Mouse (Mus musculus) midbrain, embryonic 15.5 days (tissue): ENCODE measurements around the gene Ppa1. TPM values are rescaled to one million over a fixed set of nuclear protein-coding genes. Genes with fewer than 3 reads are reported as not detected.

Source experiments
- ATAC-seq: fragments of 200-750 bp; cut with Nextera tagmentation; replicated peaks from 2 replicates; pipeline ENCODE4 v1.8.0; 2017; ENCODE audit warnings: moderate TSS enrichment
- H3K27ac ChIP-seq: fragments of 300-500 bp; sonication (generic); 2 replicates; pipeline ENCODE4 v1.5.1; 2015; ENCODE audit warnings: mild to moderate bottlenecking, inconsistent platforms
- H3K27me3 ChIP-seq: fragments of 300-500 bp; sonication (generic); replicated peaks from 2 replicates; pipeline ENCODE4 v1.6.1; 2015; ENCODE audit warnings: inconsistent platforms
- H3K36me3 ChIP-seq: fragments of 300-500 bp; sonication (generic); replicated peaks from 2 replicates; pipeline ENCODE4 v1.6.1; 2015; ENCODE audit warnings: inconsistent platforms
- H3K4me1 ChIP-seq: fragments of 300-500 bp; sonication (generic); 2 replicates; pipeline ENCODE4 v1.6.1; 2015; ENCODE audit warnings: inconsistent platforms
- H3K4me2 ChIP-seq: fragments of 300-500 bp; sonication (generic); 2 replicates; pipeline ENCODE4 v1.6.1; 2015; ENCODE audit warnings: inconsistent platforms, mild to moderate bottlenecking, moderate library complexity
- H3K4me3 ChIP-seq: fragments of 300-500 bp; sonication (generic); 2 replicates; pipeline ENCODE4 v1.5.1; 2015; ENCODE audit warnings: mild to moderate bottlenecking, inconsistent platforms
- H3K9ac ChIP-seq: fragments of 300-500 bp; sonication (generic); 2 replicates; pipeline ENCODE4 v1.6.1; 2015; ENCODE audit warnings: mild to moderate bottlenecking, inconsistent platforms
- H3K9me3 ChIP-seq: fragments of 300-500 bp; sonication (generic); 2 replicates; pipeline ENCODE4 v1.6.1; 2016; ENCODE audit warnings: inconsistent platforms
- WGBS: fragments of 180-500 bp; shearing (Covaris S2); methylation state at CpG from one replicate; pipeline ENCODE4 v1.1.7; 2015; ENCODE audit warnings: mixed read lengths; 5-methylcytosine and 5-hydroxymethylcytosine counted together
- polyA plus RNA-seq: library from polyadenylated mRNA; unstranded; fragments of >200 nt; fragmentation: Nextera tagmentation; extraction: Ambion mirVana; gene quantifications from 2 replicates; pipeline ENCODE4 v1.2.1, GENCODE M21; 2015

The Ppa1 gene
- polyA plus RNA-seq, 1 experiment from 2014 or later, result 209 TPM

- WGBS, result 91% methylated on average over 7 of the region's 7 CpGs
- Histone ChIP-seq H3K36me3 (no peaks in the 10 kb centered on the region), H3K9me3 (no peaks in the 10 kb centered on the region), H3K4me2 (no peak overlapping the region), H3K27me3 (no peaks in the 10 kb centered on the region), H3K4me1 (peaks cover 9% of the 10 kb centered on the region; the same call in 1 of the 2 replicates), H3K27ac (no peak overlapping the region), H3K9ac (no peak overlapping the region), H3K4me3 (no peak overlapping the region)
- no peak for ATAC-seq
These were observed 6.3 kb downstream of the Ppa1 start for GRCm38 (mm10) chr10:61654691-61655090.

- H3K36me3 ChIP-seq, result no peaks in the 10 kb centered on the region
- H3K27me3 ChIP-seq, result no peaks in the 10 kb centered on the region
- ATAC-seq, result no peak
- H3K27ac ChIP-seq, result no peak overlapping the region
- WGBS, result 94% methylated on average over 3 of the region's 3 CpGs
- H3K9me3 ChIP-seq, result no peaks in the 10 kb centered on the region
- H3K4me1 ChIP-seq, result peaks cover 6% of the 10 kb centered on the region; the same call in 1 of the 2 replicates
- no peak overlapping the region for H3K4me2 ChIP-seq
- no peak overlapping the region for H3K4me3 ChIP-seq
- no peak overlapping the region for H3K9ac ChIP-seq
These were observed 6.8 kb downstream of the Ppa1 start for GRCm38 (mm10) chr10:61655188-61655587.

- H3K9ac ChIP-seq, result no peak overlapping the region
- H3K4me2 ChIP-seq, result no peak overlapping the region
- no peak overlapping the region for H3K4me3 ChIP-seq
- no peaks in the 10 kb centered on the region for H3K9me3 ChIP-seq
- no peaks in the 10 kb centered on the region for H3K27me3 ChIP-seq
- ATAC-seq, result no peak
- 93% methylated on average over 18 of the region's 18 CpGs for WGBS
- no peaks in the 10 kb centered on the region; the same call in 1 of the 2 replicates for H3K36me3 ChIP-seq
- peaks cover 5% of the 10 kb centered on the region; the same call in 1 of the 2 replicates for H3K4me1 ChIP-seq
- H3K27ac ChIP-seq, result no peak overlapping the region
These were observed 8.9 kb downstream of the Ppa1 start for GRCm38 (mm10) chr10:61656928-61657882.

GRCm38 (mm10) chr10:61657985-61658384 is 9.6 kb downstream of the Ppa1 start:
- Histone ChIP-seq H3K9me3 (no peaks in the 10 kb centered on the region), H3K9ac (no peak overlapping the region), H3K4me1 (peaks cover 10% of the 10 kb centered on the region; the same call in 1 of the 2 replicates), H3K36me3 (no peaks in the 10 kb centered on the region; the same call in 1 of the 2 replicates), H3K27ac (no peak overlapping the region), H3K27me3 (no peaks in the 10 kb centered on the region), H3K4me3 (no peak overlapping the region), H3K4me2 (no peak overlapping the region)
- WGBS, result 28% methylated on average over 4 of the region's 4 CpGs
- ATAC-seq, result no peak

GRCm38 (mm10) chr10:61661887-61662286 is 13.5 kb downstream of the Ppa1 start:
- Histone ChIP-seq H3K27ac (peak overlapping the region; percentile 66), H3K27me3 (no peaks in the 10 kb centered on the region), H3K9ac (no peak overlapping the region; the same call in 1 of the 2 replicates), H3K4me3 (no peak overlapping the region), H3K36me3 (peaks cover 11% of the 10 kb centered on the region; the same call in 1 of the 2 replicates), H3K4me2 (no peak overlapping the region), H3K9me3 (no peaks in the 10 kb centered on the region), H3K4me1 (peaks cover 11% of the 10 kb centered on the region; the same call in 1 of the 2 replicates)
- 68% methylated on average over 8 of the region's 8 CpGs for WGBS
- no peak for ATAC-seq

GRCm38 (mm10) chr10:61662391-61662988 is 14.1 kb downstream of the Ppa1 start:
- Histone ChIP-seq H3K9me3 (no peaks in the 10 kb centered on the region), H3K4me2 (no peak overlapping the region), H3K27me3 (no peaks in the 10 kb centered on the region), H3K4me3 (no peak overlapping the region), H3K27ac (peak overlapping the region; percentile 66), H3K9ac (no peak overlapping the region; the same call in 1 of the 2 replicates), H3K36me3 (peaks cover 16% of the 10 kb centered on the region; the same call in 1 of the 2 replicates), H3K4me1 (peaks cover 11% of the 10 kb centered on the region; the same call in 1 of the 2 replicates)
- peak; percentile 86 for ATAC-seq
- 41% methylated on average over 10 of the region's 10 CpGs for WGBS

GRCm38 (mm10) chr10:61665111-61665510 is 16.8 kb downstream of the Ppa1 start:
- H3K4me2 ChIP-seq, result no peak overlapping the region
- no peak overlapping the region for H3K4me3 ChIP-seq
- peaks cover 36% of the 10 kb centered on the region for H3K36me3 ChIP-seq
- no peak for ATAC-seq
- no peak overlapping the region for H3K27ac ChIP-seq
- WGBS, result 97% methylated on average over 10 of the region's 10 CpGs
- H3K9ac ChIP-seq, result no peak overlapping the region
- H3K9me3 ChIP-seq, result no peaks in the 10 kb centered on the region
- H3K27me3 ChIP-seq, result no peaks in the 10 kb centered on the region
- peaks cover 11% of the 10 kb centered on the region; the same call in 1 of the 2 replicates for H3K4me1 ChIP-seq

- Histone ChIP-seq H3K27ac (no peak overlapping the region), H3K36me3 (peaks cover 41% of the 10 kb centered on the region), H3K4me2 (no peak overlapping the region), H3K4me1 (peaks cover 11% of the 10 kb centered on the region; the same call in 1 of the 2 replicates), H3K9me3 (no peaks in the 10 kb centered on the region), H3K9ac (no peak overlapping the region), H3K27me3 (no peaks in the 10 kb centered on the region), H3K4me3 (no peak overlapping the region)
- 84% methylated on average over 3 of the region's 3 CpGs for WGBS
- no peak for ATAC-seq
These were observed 17.3 kb downstream of the Ppa1 start for GRCm38 (mm10) chr10:61665651-61666050.

GRCm38 (mm10) chr10:61669289-61669688 is 20.9 kb downstream of the Ppa1 start:
- peaks cover 62% of the 10 kb centered on the region for H3K36me3 ChIP-seq
- no peak overlapping the region for H3K4me3 ChIP-seq
- H3K9me3 ChIP-seq, result no peaks in the 10 kb centered on the region
- H3K27me3 ChIP-seq, result no peaks in the 10 kb centered on the region
- no peak overlapping the region for H3K27ac ChIP-seq
- WGBS, result 84% methylated on average over 7 of the region's 7 CpGs
- no peak overlapping the region for H3K4me2 ChIP-seq
- no peak for ATAC-seq
- no peak overlapping the region for H3K9ac ChIP-seq
- no peaks in the 10 kb centered on the region for H3K4me1 ChIP-seq

GRCm38 (mm10) chr10:61669896-61670295 is 21.5 kb downstream of the Ppa1 start:
- no peak overlapping the region for H3K4me3 ChIP-seq
- H3K4me1 ChIP-seq, result no peaks in the 10 kb centered on the region
- H3K9me3 ChIP-seq, result no peaks in the 10 kb centered on the region
- peaks cover 64% of the 10 kb centered on the region for H3K36me3 ChIP-seq
- no peaks in the 10 kb centered on the region for H3K27me3 ChIP-seq
- no peak overlapping the region for H3K27ac ChIP-seq
- no peak for ATAC-seq
- no peak overlapping the region for H3K4me2 ChIP-seq
- H3K9ac ChIP-seq, result no peak overlapping the region

- Histone ChIP-seq H3K27me3 (no peaks in the 10 kb centered on the region), H3K27ac (no peak overlapping the region), H3K4me1 (no peaks in the 10 kb centered on the region), H3K9ac (no peak overlapping the region), H3K4me2 (no peak overlapping the region), H3K4me3 (no peak overlapping the region), H3K9me3 (no peaks in the 10 kb centered on the region), H3K36me3 (peaks cover 63% of the 10 kb centered on the region)
- no peak for ATAC-seq
- 94% methylated on average over 3 of the region's 3 CpGs for WGBS
These were observed 22.4 kb downstream of the Ppa1 start for GRCm38 (mm10) chr10:61670758-61671157.

- H3K36me3 ChIP-seq, result peaks cover 27% of the 10 kb centered on the region
These were observed 27.6 kb downstream of the Ppa1 start for GRCm38 (mm10) chr10:61675935-61676334.

More at GRCm38 (mm10) chr10:61675935-61676334, 27.6 kb downstream of the Ppa1 start:
- no peaks in the 10 kb centered on the region for H3K27me3 ChIP-seq
- H3K4me1 ChIP-seq, result peaks cover 8% of the 10 kb centered on the region
- H3K4me2 ChIP-seq, result no peak overlapping the region
- no peak overlapping the region for H3K9ac ChIP-seq
- no peak for ATAC-seq
- H3K27ac ChIP-seq, result no peak overlapping the region
- H3K9me3 ChIP-seq, result no peaks in the 10 kb centered on the region
- 82% methylated on average over 3 of the region's 3 CpGs for WGBS
- H3K4me3 ChIP-seq, result no peak overlapping the region
